Mouse (Mus musculus): ENCODE measurements around the gene Klhl42. TPM values are rescaled to one million over a fixed set of nuclear protein-coding genes. Genes with fewer than 3 reads are reported as not detected.
A peak's percentile ranks its signal among the peaks of the same experiment; 100 is the strongest.

Gene Klhl42
- 6.9 and 8.4 TPM in 2 replicates for polyA plus RNA-seq (2016; fragmentation: Nextera tagmentation; extraction: Ambion mirVana)

- peaks cover 22% of the 10 kb centered on the region for H3K4me1 ChIP-seq
- WGBS: under 1% methylated on average over 99 of the region's 99 CpGs
- ATAC-seq (ENCODE audit: low FRiP score, low read depth): peak; percentile 91
These were observed at the start of gene Klhl42 for GRCm38 (mm10) chr6:147091136-147092120. TSS of gene Klhl42 (plus strand) at chr6:147091379.

GRCm38 (mm10) chr6:147042291-147043290 is 48.6 kb upstream of the Klhl42 start, which contains the start of gene Mrps35:
TSS of gene Mrps35 (plus strand) at chr6:147042764.
- Histone ChIP-seq H3K4me2 (replicated peaks) (peak within 1 kb of the TSS; percentile 66), H3K9ac (peak within 1 kb of the TSS; percentile 92), H3K4me1 (peaks cover 10% of the 10 kb centered on the region), H3K27me3 (replicated peaks) (no peaks in the 10 kb centered on the region; the same call in 1 of the 2 replicates), H3K27ac (peak within 1 kb of the TSS; percentile 70; the same call in 1 of the 2 replicates), H3K36me3 (peaks cover 9% of the 10 kb centered on the region; the same call in 1 of the 2 replicates), H3K9me3 (no peaks in the 10 kb centered on the region), H3K4me3 (peak within 1 kb of the TSS; percentile 89)
- peak; percentile 100 for ATAC-seq (ENCODE audit: low FRiP score, low read depth)
- whole genome bisulfite sequencing: 3% methylated on average over 66 of the region's 66 CpGs

More at GRCm38 (mm10) chr6:147091136-147092120, at the start of gene Klhl42:
- peaks cover 5% of the 10 kb centered on the region; the same call in 1 of the 2 replicates for H3K36me3 ChIP-seq
- peak within 1 kb of the TSS; percentile 66 for H3K27ac ChIP-seq
- peak within 1 kb of the TSS; percentile 74 for H3K4me3 ChIP-seq
- H3K27me3 ChIP-seq (replicated peaks): no peaks in the 10 kb centered on the region
- no peaks in the 10 kb centered on the region for H3K9me3 ChIP-seq
- peak within 1 kb of the TSS; percentile 83 for H3K9ac ChIP-seq
- H3K4me2 ChIP-seq (replicated peaks): peak within 1 kb of the TSS; percentile 81

GRCm38 (mm10) chr6:147043633-147044032 is 47.5 kb upstream of the Klhl42 start:
- peak overlapping the region; percentile 92; the same call in 1 of the 2 replicates for H3K9ac ChIP-seq
- no peaks in the 10 kb centered on the region; the same call in 1 of the 2 replicates for H3K27me3 ChIP-seq (replicated peaks)
- H3K4me1 ChIP-seq: peaks cover 10% of the 10 kb centered on the region
- H3K9me3 ChIP-seq: no peaks in the 10 kb centered on the region
- H3K27ac ChIP-seq: no peak overlapping the region
- peak overlapping the region; percentile 66 for H3K4me2 ChIP-seq (replicated peaks)
- peaks cover 19% of the 10 kb centered on the region; the same call in 1 of the 2 replicates for H3K36me3 ChIP-seq
- 61% methylated on average over 7 of the region's 7 CpGs for WGBS
- ATAC-seq (ENCODE audit: low FRiP score, low read depth): no peak
- H3K4me3 ChIP-seq: peak overlapping the region; percentile 89

GRCm38 (mm10) chr6:147049239-147049805 is 41.9 kb upstream of the Klhl42 start:
- Histone ChIP-seq H3K9me3 (no peaks in the 10 kb centered on the region), H3K27me3 (replicated peaks) (no peaks in the 10 kb centered on the region), H3K4me2 (replicated peaks) (no peak overlapping the region), H3K4me3 (no peak overlapping the region), H3K36me3 (peaks cover 66% of the 10 kb centered on the region), H3K4me1 (no peaks in the 10 kb centered on the region), H3K9ac (no peak overlapping the region), H3K27ac (no peak overlapping the region)
- ATAC-seq (ENCODE audit: low FRiP score, low read depth): no peak
- 95% methylated on average over 13 of the region's 13 CpGs for WGBS

- H3K4me1 ChIP-seq: no peaks in the 10 kb centered on the region
- no peak overlapping the region for H3K4me2 ChIP-seq (replicated peaks)
- 95% methylated on average over 8 of the region's 8 CpGs for WGBS
- H3K36me3 ChIP-seq: peaks cover 74% of the 10 kb centered on the region
- no peak overlapping the region for H3K27ac ChIP-seq
- H3K9ac ChIP-seq: no peak overlapping the region
- H3K27me3 ChIP-seq (replicated peaks): no peaks in the 10 kb centered on the region
- H3K4me3 ChIP-seq: no peak overlapping the region
- no peaks in the 10 kb centered on the region for H3K9me3 ChIP-seq
- ATAC-seq (ENCODE audit: low FRiP score, low read depth): no peak
These were observed 39.5 kb upstream of the Klhl42 start for GRCm38 (mm10) chr6:147051666-147052065.

- Histone ChIP-seq H3K27ac (no peak overlapping the region), H3K4me3 (no peak overlapping the region), H3K9me3 (no peaks in the 10 kb centered on the region), H3K9ac (no peak overlapping the region), H3K4me2 (replicated peaks) (no peak overlapping the region), H3K36me3 (peaks cover 70% of the 10 kb centered on the region), H3K27me3 (replicated peaks) (no peaks in the 10 kb centered on the region), H3K4me1 (no peaks in the 10 kb centered on the region)
- WGBS: 90% methylated on average over 9 of the region's 9 CpGs
- ATAC-seq (ENCODE audit: low FRiP score, low read depth): no peak
These were observed 38.7 kb upstream of the Klhl42 start for GRCm38 (mm10) chr6:147052440-147052839.

- Histone ChIP-seq H3K27me3 (replicated peaks) (no peaks in the 10 kb centered on the region), H3K4me1 (no peaks in the 10 kb centered on the region), H3K36me3 (peaks cover 58% of the 10 kb centered on the region), H3K9me3 (no peaks in the 10 kb centered on the region), H3K9ac (no peak overlapping the region), H3K27ac (no peak overlapping the region), H3K4me3 (no peak overlapping the region), H3K4me2 (replicated peaks) (no peak overlapping the region)
- no peak for ATAC-seq (ENCODE audit: low FRiP score, low read depth)
- WGBS: 90% methylated on average over 19 of the region's 19 CpGs
These were observed 37.2 kb upstream of the Klhl42 start for GRCm38 (mm10) chr6:147053785-147054646.

GRCm38 (mm10) chr6:147055374-147055977 is 35.7 kb upstream of the Klhl42 start:
- no peaks in the 10 kb centered on the region for H3K9me3 ChIP-seq
- no peak overlapping the region for H3K9ac ChIP-seq
- H3K4me2 ChIP-seq (replicated peaks): no peak overlapping the region
- H3K4me3 ChIP-seq: no peak overlapping the region
- H3K27me3 ChIP-seq (replicated peaks): no peaks in the 10 kb centered on the region
- 91% methylated on average over 10 of the region's 10 CpGs for WGBS
- H3K27ac ChIP-seq: no peak overlapping the region
- peaks cover 47% of the 10 kb centered on the region for H3K36me3 ChIP-seq
- ATAC-seq (ENCODE audit: low FRiP score, low read depth): no peak
- H3K4me1 ChIP-seq: no peaks in the 10 kb centered on the region

GRCm38 (mm10) chr6:147059326-147059725 is 31.9 kb upstream of the Klhl42 start:
- Histone ChIP-seq H3K4me1 (0 out of 2 replicates have a peak, but pooled peaks cover 3% of the 10 kb centered on the region), H3K27ac (no peak overlapping the region), H3K9me3 (no peaks in the 10 kb centered on the region), H3K27me3 (replicated peaks) (no peaks in the 10 kb centered on the region), H3K9ac (no peak overlapping the region), H3K4me2 (replicated peaks) (no peak overlapping the region), H3K36me3 (peaks cover 37% of the 10 kb centered on the region), H3K4me3 (no peak overlapping the region)
- ATAC-seq (ENCODE audit: low FRiP score, low read depth): no peak
- 71% methylated on average over 7 of the region's 7 CpGs for WGBS

- no peak overlapping the region for H3K4me2 ChIP-seq (replicated peaks)
- no peak overlapping the region for H3K9ac ChIP-seq
- no peaks in the 10 kb centered on the region for H3K9me3 ChIP-seq
- 84% methylated on average over 9 of the region's 9 CpGs for WGBS
- no peak overlapping the region for H3K27ac ChIP-seq
- ATAC-seq (ENCODE audit: low FRiP score, low read depth): peak; percentile 73
- H3K27me3 ChIP-seq (replicated peaks): no peaks in the 10 kb centered on the region
- H3K4me1 ChIP-seq: 0 out of 2 replicates have a peak, but pooled peaks cover 3% of the 10 kb centered on the region
- peaks cover 34% of the 10 kb centered on the region for H3K36me3 ChIP-seq
- no peak overlapping the region for H3K4me3 ChIP-seq
These were observed 29.5 kb upstream of the Klhl42 start for GRCm38 (mm10) chr6:147061630-147062029.
